In genomic region chr19:10183299-10183983, GRCm38 (mm10) we compare ENCODE assay signal across 8 mouse cellular contexts. TPM values are rescaled to one million over a fixed set of nuclear protein-coding genes. Genes with fewer than 3 reads are reported as not detected.
DNase-seq lines count a peak whose midpoint lies in the region; ATAC-seq and TF ChIP-seq lines count a peak whose summit lies in the region.

No protein-coding gene starts in this region.

- H3K4me1 ChIP-seq in cerebellum, adult 2 months (ENCODE audit: control insufficient read depth, insufficient read depth, low read length) = peaks cover 9% of the 10 kb centered on the region; the same call in 1 of the 2 replicates
- peaks cover 13% of the 10 kb centered on the region; the same call in 1 of the 2 replicates for H3K4me1 ChIP-seq in forebrain, postnatal 0 days (ENCODE audit: insufficient read depth)
- peaks cover 5% of the 10 kb centered on the region for H3K4me1 ChIP-seq in lung, adult 2 months (ENCODE audit: control insufficient read depth, insufficient read depth, low read length)

- H3K9me3 ChIP-seq in forebrain, postnatal 0 days (ENCODE audit: low read length) = no peaks in the 10 kb centered on the region

- POLR2A ChIA-PET in Patski (lab: Charles Lee) = interaction anchor here (0.7 to 1.8 kb wide), 6 partner anchors 12 to 87 kb away, joined by 3 to 7 read pairs (median 4); no protein-coding TSS in a partner anchor

- H3K27me3 ChIP-seq in Patski = no peaks in the 10 kb centered on the region
- no peaks in the 10 kb centered on the region for H3K27me3 ChIP-seq in cerebellum, adult 2 months (ENCODE audit: control insufficient read depth, insufficient read depth, low read length)
- H3K27me3 ChIP-seq in forebrain, postnatal 0 days (ENCODE audit: insufficient read depth, low read length) = no peaks in the 10 kb centered on the region

- ATAC-seq in Patski = peak; percentile 71
- ATAC-seq in forebrain, postnatal 0 days = peak; percentile 81

- peak overlapping the region; percentile 90 for H3K4me3 ChIP-seq in cerebellum, adult 2 months (replicated peaks; ENCODE audit: insufficient read depth, low read depth, low read length)
- H3K4me3 ChIP-seq in forebrain, postnatal 0 days (ENCODE audit: low read depth, low read length) = peak overlapping the region; percentile 90
- peak overlapping the region; percentile 87 for H3K4me3 ChIP-seq in lung, adult 2 months (replicated peaks; ENCODE audit: extremely low read depth, low read depth, low read length)

- H3K9ac ChIP-seq in forebrain, postnatal 0 days = peak overlapping the region; percentile 95

- CTCF ChIA-PET in Patski (lab: Charles Lee) = interaction anchor here (0.7 to 4.8 kb wide), 14 partner anchors 9 to 143 kb away, joined by 3 to 46 read pairs (median 5); partner anchors contain the start of gene Fads2

- WGBS in cerebellum, adult 2 months = 4% methylated on average over 35 of the region's 35 CpGs
- 1% methylated on average over 35 of the region's 35 CpGs for WGBS in forebrain, postnatal 0 days
- 2% methylated on average over 35 of the region's 35 CpGs for WGBS in lung, adult 2 months

- in situ Hi-C loops in Patski (cut with MboI; ENCODE audit: low pct_unique_long_range_greater_than_20kb) = loop anchor here (5.0 kb wide), 1 partner anchor 86 kb away; no protein-coding TSS in a partner anchor

- no peak for DNase-seq in Patski (ENCODE audit: low read depth, low spot score)
- peak; percentile 74 to 78 for DNase-seq in cerebellum, adult 2 months
- DNase-seq in forebrain, postnatal 0 days = peak; percentile 86
- peak; percentile 77 for DNase-seq in heart, postnatal 4 days
- peak; percentile 74 to 80 for DNase-seq in layer of hippocampus, adult 8-10 months (ENCODE audit: low spot score in 2 of 2)
- peak; percentile 77 for DNase-seq in lung, adult 2 months
- DNase-seq in ovary, postnatal 14 days (ENCODE audit: low spot score) = peak; percentile 46
- DNase-seq in urinary bladder, postnatal 14 days (ENCODE audit: low spot score) = peak; percentile 72

- TF ChIP-seq CTCF in Patski (IDR thresholded peaks at IDR 0.05) = no peak
- TF ChIP-seq CTCF in cerebellum, adult 2 months (IDR thresholded peaks at IDR 0.05; ENCODE audit: borderline replicate concordance, insufficient read depth, low read depth, low read length) = no peak
- TF ChIP-seq CTCF in forebrain, postnatal 0 days (IDR thresholded peaks at IDR 0.05; ENCODE audit: low read depth) = peak; percentile 8; the same call in 1 of the 2 replicates
- TF ChIP-seq CTCF in lung, adult 2 months (IDR thresholded peaks at IDR 0.05; ENCODE audit: insufficient read depth, low read length) = no peak

- peak overlapping the region; percentile 65 for H3K27ac ChIP-seq in cerebellum, adult 2 months (ENCODE audit: insufficient read depth, low read length)
- peak overlapping the region; percentile 94 for H3K27ac ChIP-seq in forebrain, postnatal 0 days (ENCODE audit: low read depth, low read length)

- peak overlapping the region; percentile 81 for H3K4me2 ChIP-seq in forebrain, postnatal 0 days (ENCODE audit: low read depth)

- peaks cover 28% of the 10 kb centered on the region for H3K36me3 ChIP-seq in forebrain, postnatal 0 days (ENCODE audit: insufficient read depth)

- peak; percentile 42; the same call in 1 of the 2 replicates for TF ChIP-seq POLR2A in cerebellum, adult 2 months (IDR thresholded peaks at IDR 0.05; ENCODE audit: borderline replicate concordance, insufficient read depth, low read length)
- peak; percentile 76; the same call in 1 of the 2 replicates for TF ChIP-seq POLR2A in lung, adult 2 months (IDR thresholded peaks at IDR 0.05; ENCODE audit: borderline replicate concordance, extremely low read depth, low read depth, low read length)

RNA-seq across cellular contexts. Expression of gene Fads1, which starts 0.8 kb away (rescaled TPM):
- polyA plus RNA-seq in Patski (2021) = 171 TPM
- 141 and 161 TPM in 2 replicates for polyA plus RNA-seq in cerebellum, adult 2 months (2012; rRNA removed)
- total RNA-seq in forebrain, postnatal 0 days (2014; rRNA removed) = 142 and 176 TPM in 2 replicates
- 113 and 153 TPM in 2 replicates for polyA plus RNA-seq in forebrain, postnatal 0 days (2015; fragmentation: Nextera tagmentation; extraction: Ambion mirVana)
- 10 to 100 TPM; 52.4 to 54.5 TPM for total RNA-seq in heart, postnatal 4 days (2021)
- 100 to 1,000 TPM; 188 to 213 (median 199) TPM for total RNA-seq in layer of hippocampus, adult 8-10 months (2022)
- polyA plus RNA-seq in lung, adult 2 months (2012; rRNA removed) = 80.2 and 117 TPM in 2 replicates

RNA-seq across cellular contexts. Expression of gene Tmem258, which starts 20.4 kb away (rescaled TPM):
- 211 TPM for polyA plus RNA-seq in Patski (2021)
- 59.2 and 65.5 TPM in 2 replicates for polyA plus RNA-seq in cerebellum, adult 2 months (2012; rRNA removed)
- total RNA-seq in forebrain, postnatal 0 days (2014; rRNA removed) = 102 and 135 TPM in 2 replicates
- polyA plus RNA-seq in forebrain, postnatal 0 days (2015; fragmentation: Nextera tagmentation; extraction: Ambion mirVana) = 310 and 398 TPM in 2 replicates
- 100 to 1,000 TPM; 160 TPM for total RNA-seq in heart, postnatal 4 days (2021)
- 10 to 100 TPM; 73.3 to 92.9 (median 81.3) TPM for total RNA-seq in layer of hippocampus, adult 8-10 months (2022)
- polyA plus RNA-seq in lung, adult 2 months (2012; rRNA removed) = 70.0 and 74.4 TPM in 2 replicates

RNA-seq across cellular contexts. Expression of gene Fen1, which starts 20.5 kb away (rescaled TPM):
- polyA plus RNA-seq in Patski (2021) = 22.0 TPM
- 19.9 and 20.2 TPM in 2 replicates for polyA plus RNA-seq in cerebellum, adult 2 months (2012; rRNA removed)
- 23.4 and 24.6 TPM in 2 replicates for total RNA-seq in forebrain, postnatal 0 days (2014; rRNA removed)
- polyA plus RNA-seq in forebrain, postnatal 0 days (2015; fragmentation: Nextera tagmentation; extraction: Ambion mirVana) = 28.7 and 30.8 TPM in 2 replicates
- 10 to 100 TPM; 26.8 to 27.2 TPM for total RNA-seq in heart, postnatal 4 days (2021)
- total RNA-seq in layer of hippocampus, adult 8-10 months (2022) = 10 to 100 TPM in 2 of 4 experiments, 1 to 10 TPM in 2; 8.9 to 12.2 (median 9.9) TPM
- 4.8 and 6.6 TPM in 2 replicates for polyA plus RNA-seq in lung, adult 2 months (2012; rRNA removed)

RNA-seq across cellular contexts. Expression of gene Myrf, which starts 57.1 kb away (rescaled TPM):
- polyA plus RNA-seq in Patski (2021) = 0.45 TPM
- polyA plus RNA-seq in cerebellum, adult 2 months (2012; rRNA removed) = 35.0 and 43.1 TPM in 2 replicates
- total RNA-seq in forebrain, postnatal 0 days (2014; rRNA removed) = 0.54 and 0.81 TPM in 2 replicates
- polyA plus RNA-seq in forebrain, postnatal 0 days (2015; fragmentation: Nextera tagmentation; extraction: Ambion mirVana) = 0.20 and 0.47 TPM in 2 replicates
- 10 to 100 TPM in 1 of 2 experiments, 1 to 10 TPM in 1; 9.0 to 11.9 TPM for total RNA-seq in heart, postnatal 4 days (2021)
- total RNA-seq in layer of hippocampus, adult 8-10 months (2022) = 10 to 100 TPM; 31.6 to 37.2 (median 36.7) TPM
- 54.8 and 62.8 TPM in 2 replicates for polyA plus RNA-seq in lung, adult 2 months (2012; rRNA removed)
